Mouse (Mus musculus) frontal cortex, adult (tissue): ENCODE data around the gene Sdad1.

Experiments
- ATAC-seq: cut with Nextera tagmentation; 2 replicates; pipeline ENCODE4 v1.9.2; 2017; ENCODE audit warnings: mild to moderate bottlenecking, moderate library complexity, mixed read lengths; ENCODE audit not compliant: low TSS enrichment

Sdad1 gene

DNA sequence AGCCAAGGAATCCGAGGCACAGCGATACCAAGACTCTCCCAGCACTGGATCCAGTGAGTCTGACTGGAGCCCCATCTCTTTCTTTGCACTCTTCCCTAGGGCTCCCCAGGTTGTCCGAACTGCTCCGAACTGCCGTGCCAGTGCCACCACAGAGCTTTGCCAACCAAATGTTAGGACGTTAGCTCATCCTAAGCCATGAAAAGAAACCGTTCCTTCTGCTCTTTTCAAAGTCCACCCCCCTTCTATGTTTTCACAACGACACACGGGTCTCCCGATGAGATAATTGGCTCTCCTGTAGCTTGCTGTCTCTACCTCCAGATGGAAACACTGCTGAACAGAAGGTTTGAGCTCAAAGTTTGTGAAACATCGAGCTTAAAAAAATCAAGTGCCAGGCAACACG lies 69.5 kb downstream of the Sdad1 start:
- peak; percentile 66 for ATAC-seq

- ATAC-seq, result peak; percentile 92
These were observed 70.7 kb downstream of the Sdad1 start for GRCm38 (mm10) chr5:92239333-92240232.

DNA sequence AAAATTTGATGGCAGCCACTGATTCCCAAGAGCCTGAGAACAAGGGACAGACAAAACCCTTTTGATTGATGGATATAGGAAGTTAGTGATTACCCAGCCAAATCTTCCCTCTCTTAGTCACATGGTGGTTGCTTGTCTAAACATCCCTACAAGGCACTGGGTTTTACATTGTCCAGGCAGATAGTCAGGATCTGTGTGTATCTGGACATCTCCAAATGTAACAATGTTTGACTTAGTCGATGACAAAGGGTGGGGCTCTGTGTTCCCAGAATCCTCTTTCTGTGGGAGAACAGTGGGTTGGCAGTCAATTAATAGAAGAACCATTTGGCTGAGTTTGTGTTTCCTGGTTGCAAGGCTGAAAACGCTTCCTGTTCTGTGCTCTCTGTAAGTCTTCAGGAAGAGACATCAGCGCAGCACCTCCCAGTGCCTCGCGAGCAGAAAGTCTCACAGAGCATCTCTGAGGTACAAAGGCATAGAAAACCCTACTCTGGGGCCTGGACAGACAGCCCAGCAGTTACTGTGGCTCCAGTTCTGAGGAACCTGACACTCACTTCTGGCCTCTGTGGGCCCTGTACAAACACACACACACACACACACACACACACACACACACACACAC lies 75.2 kb downstream of the Sdad1 start:
- no peak for ATAC-seq
